Mouse (Mus musculus): ENCODE measurements at regions not wholly inside any gene's neighbourhood (a gene's known extent, or its start where the extent isn't known, plus 50 kb on each side); places are given as distances from the start of the nearest gene placed in this dataset.

- no peak for TF ChIP-seq CTCF (IDR thresholded peaks at IDR 0.05; ENCODE audit: low read depth, low read length)
- no peak for TF ChIP-seq POLR2A (IDR thresholded peaks at IDR 0.05; ENCODE audit: borderline replicate concordance, low read depth, low read length)
Observed at GRCm38 (mm10) chr11:21009505-21009904, 81.6 kb upstream of the Peli1 start.
